29 mouse cellular contexts compared by ENCODE assay signal in genomic region chr16:46122238-46122637, GRCm38 (mm10). TPM values are rescaled to one million over a fixed set of nuclear protein-coding genes. Genes with fewer than 3 reads are reported as not detected.
DNase-seq lines count a peak whose midpoint lies in the region; ATAC-seq and TF ChIP-seq lines count a peak whose summit lies in the region.
"Had no signal": no experiment of that assay in that cellular context is flagged by ENCODE, and none has a peak within 500 bp of the region (broad histone marks: within the 10 kb centered on the region; RNA-seq: fewer than 3 reads in every experiment).

No protein-coding gene starts in this region.

- H3K4me3 ChIP-seq in kidney, embryonic 14.5 days (ENCODE audit: low read length): no peak overlapping the region
- H3K4me3 ChIP-seq in kidney, postnatal 0 days (replicated peaks; ENCODE audit: low read depth, low read length): no peak overlapping the region
- no peak overlapping the region for H3K4me3 ChIP-seq in intestine, embryonic 16.5 days (ENCODE audit: low read length)
- no peak overlapping the region for H3K4me3 ChIP-seq in midbrain, embryonic 13.5 days (replicated peaks)
- H3K4me3 ChIP-seq: embryonic facial prominence, embryonic 10.5 days; embryonic facial prominence, embryonic 13.5 days; erythroblast, embryonic 14.5 days; forebrain, embryonic 12.5 days; forebrain, embryonic 15.5 days; heart, embryonic 12.5 days; heart, embryonic 15.5 days; hindbrain, embryonic 10.5 days; hindbrain, embryonic 13.5 days had no signal

- no peak overlapping the region for H3K4me2 ChIP-seq in kidney, embryonic 14.5 days (replicated peaks; ENCODE audit: low read depth, low read length)
- H3K4me2 ChIP-seq in kidney, postnatal 0 days (ENCODE audit: low read length): no peak overlapping the region
- no peak overlapping the region for H3K4me2 ChIP-seq in intestine, embryonic 16.5 days (ENCODE audit: low read depth, low read length)
- H3K4me2 ChIP-seq in midbrain, embryonic 13.5 days (replicated peaks): no peak overlapping the region
- H3K4me2 ChIP-seq: embryonic facial prominence, embryonic 13.5 days; forebrain, embryonic 12.5 days; forebrain, embryonic 15.5 days; heart, embryonic 12.5 days; heart, embryonic 15.5 days; hindbrain, embryonic 13.5 days had no signal

- H3K27ac ChIP-seq in kidney, embryonic 14.5 days (ENCODE audit: low read depth, low read length): no peak overlapping the region
- H3K27ac ChIP-seq in kidney, postnatal 0 days: no peak overlapping the region
- no peak overlapping the region for H3K27ac ChIP-seq in intestine, embryonic 16.5 days (ENCODE audit: low read length)
- no peak overlapping the region for H3K27ac ChIP-seq in midbrain, embryonic 13.5 days
- H3K27ac ChIP-seq: embryonic facial prominence, embryonic 10.5 days; embryonic facial prominence, embryonic 13.5 days; forebrain, embryonic 12.5 days; forebrain, embryonic 15.5 days; heart, embryonic 15.5 days; hindbrain, embryonic 10.5 days; hindbrain, embryonic 13.5 days had no signal

- DNase-seq in kidney, postnatal 36 days: no peak
- DNase-seq in kidney, postnatal 0 days (ENCODE audit: low spot score): peak; percentile 47
- no peak for DNase-seq in kidney, adult 18-20 months
- DNase-seq in R1 (ENCODE audit: low read depth, low spot score): peak; percentile 48
- DNase-seq: adrenal gland, postnatal 14 days; cerebellum, adult 18-20 months; cerebellum, adult 9-10 months; cerebellum, postnatal 14 days; gastrocnemius, postnatal 25 days; heart, adult 18-20 months; heart, postnatal 10 days; heart, postnatal 36 days had no signal

- H3K36me3 ChIP-seq in kidney, embryonic 14.5 days (ENCODE audit: control insufficient read depth, insufficient read depth, low read length): no peaks in the 10 kb centered on the region
- H3K36me3 ChIP-seq in kidney, postnatal 0 days (ENCODE audit: insufficient read depth, low read length): no peaks in the 10 kb centered on the region
- no peaks in the 10 kb centered on the region for H3K36me3 ChIP-seq in intestine, embryonic 16.5 days (ENCODE audit: control insufficient read depth, insufficient read depth, low read length)
- no peaks in the 10 kb centered on the region for H3K36me3 ChIP-seq in midbrain, embryonic 13.5 days
- H3K36me3 ChIP-seq: embryonic facial prominence, embryonic 10.5 days; embryonic facial prominence, embryonic 13.5 days; forebrain, embryonic 12.5 days; forebrain, embryonic 15.5 days; heart, embryonic 12.5 days; heart, embryonic 15.5 days; hindbrain, embryonic 10.5 days; hindbrain, embryonic 13.5 days had no signal

- no peak for TF ChIP-seq CTCF in kidney, postnatal 0 days (IDR thresholded peaks at IDR 0.05; ENCODE audit: low read depth)

- H3K9me3 ChIP-seq in kidney, embryonic 14.5 days (ENCODE audit: control insufficient read depth, low read length): no peaks in the 10 kb centered on the region
- no peaks in the 10 kb centered on the region for H3K9me3 ChIP-seq in kidney, postnatal 0 days (replicated peaks; ENCODE audit: low read length)
- H3K9me3 ChIP-seq in intestine, embryonic 16.5 days (ENCODE audit: control insufficient read depth, low read length): no peaks in the 10 kb centered on the region
- no peaks in the 10 kb centered on the region for H3K9me3 ChIP-seq in midbrain, embryonic 13.5 days
- H3K9me3 ChIP-seq: embryonic facial prominence, embryonic 10.5 days; embryonic facial prominence, embryonic 13.5 days; forebrain, embryonic 12.5 days; forebrain, embryonic 15.5 days; heart, embryonic 12.5 days; heart, embryonic 15.5 days; hindbrain, embryonic 10.5 days; hindbrain, embryonic 13.5 days had no signal

- no peaks in the 10 kb centered on the region for H3K4me1 ChIP-seq in kidney, embryonic 14.5 days (ENCODE audit: control insufficient read depth, insufficient read depth, low read length)
- H3K4me1 ChIP-seq in kidney, postnatal 0 days (replicated peaks; ENCODE audit: insufficient read depth, low read length): no peaks in the 10 kb centered on the region
- peaks cover 8% of the 10 kb centered on the region; the same call in 1 of the 2 replicates for H3K4me1 ChIP-seq in intestine, embryonic 16.5 days (ENCODE audit: control insufficient read depth, insufficient read depth, low read length)
- H3K4me1 ChIP-seq in midbrain, embryonic 13.5 days (replicated peaks): no peaks in the 10 kb centered on the region
- H3K4me1 ChIP-seq: embryonic facial prominence, embryonic 10.5 days; embryonic facial prominence, embryonic 13.5 days; forebrain, embryonic 15.5 days; heart, embryonic 12.5 days; heart, embryonic 15.5 days had no signal

- no peaks in the 10 kb centered on the region for H3K27me3 ChIP-seq in kidney, embryonic 14.5 days (ENCODE audit: control insufficient read depth, insufficient read depth, low read length)
- H3K27me3 ChIP-seq in kidney, postnatal 0 days (ENCODE audit: insufficient read depth, low read length): no peaks in the 10 kb centered on the region
- H3K27me3 ChIP-seq in intestine, embryonic 16.5 days (replicated peaks; ENCODE audit: control insufficient read depth, insufficient read depth, low read length): no peaks in the 10 kb centered on the region
- H3K27me3 ChIP-seq in midbrain, embryonic 13.5 days: no peaks in the 10 kb centered on the region
- H3K27me3 ChIP-seq: embryonic facial prominence, embryonic 13.5 days; forebrain, embryonic 12.5 days; forebrain, embryonic 15.5 days; heart, embryonic 12.5 days; heart, embryonic 15.5 days; hindbrain, embryonic 13.5 days had no signal

- no peak overlapping the region for H3K9ac ChIP-seq in kidney, embryonic 14.5 days (ENCODE audit: low read depth, low read length)
- no peak overlapping the region for H3K9ac ChIP-seq in kidney, postnatal 0 days (ENCODE audit: low read depth, low read length)
- H3K9ac ChIP-seq in intestine, embryonic 16.5 days (ENCODE audit: low read depth, low read length): no peak overlapping the region
- no peak overlapping the region for H3K9ac ChIP-seq in midbrain, embryonic 13.5 days (replicated peaks)
- H3K9ac ChIP-seq: embryonic facial prominence, embryonic 13.5 days; forebrain, embryonic 12.5 days; forebrain, embryonic 15.5 days; heart, embryonic 12.5 days; heart, embryonic 15.5 days; hindbrain, embryonic 13.5 days had no signal

- ATAC-seq in kidney, embryonic 14.5 days (ENCODE audit: low FRiP score, low TSS enrichment): peak; percentile 46; the same call in 1 of the 2 replicates
- no peak for ATAC-seq in kidney, postnatal 0 days (replicated peaks; ENCODE audit: low FRiP score, low read depth)
- peak; percentile 60 for ATAC-seq in intestine, embryonic 16.5 days
- no peak for ATAC-seq in midbrain, embryonic 13.5 days
- no peak for ATAC-seq in megakaryocyte-erythroid progenitor cell, adult 5-6 weeks (replicated peaks; ENCODE audit: low FRiP score, low TSS enrichment, poor library complexity, severe bottlenecking)
- ATAC-seq: CD4-positive, CD25-positive, alpha-beta regulatory T cell, adult 4 months had no signal

RNA-seq across cellular contexts. Expression of gene Cd96, which starts 2.2 kb away (rescaled TPM):
- polyA plus RNA-seq in kidney, embryonic 14.5 days (2014; fragmentation: Nextera tagmentation; extraction: Ambion mirVana): 0.09 TPM in 1 of 2 replicates, not detected in the other
- not detected in 2 replicates for polyA plus RNA-seq in kidney, postnatal 0 days (2015; fragmentation: Nextera tagmentation; extraction: Ambion mirVana)
- 0.37 and 0.39 TPM in 2 replicates for polyA plus RNA-seq in intestine, embryonic 16.5 days (2015; fragmentation: Nextera tagmentation; extraction: Ambion mirVana)
- polyA plus RNA-seq in midbrain, embryonic 13.5 days (2015; fragmentation: Nextera tagmentation; extraction: Ambion mirVana): not detected in 2 replicates
- total RNA-seq in megakaryocyte-erythroid progenitor cell, adult 5-6 weeks (2014; fragmentation: Nextera tagmentation): 3.6 and 12.1 TPM in 2 replicates
- total RNA-seq in megakaryocyte-erythroid progenitor cell, adult 5-6 weeks (2017): 4.3 and 5.0 TPM in 2 replicates
- total RNA-seq: adrenal gland, adult 2 months; adrenal gland, postnatal 14 days; gastrocnemius, adult 8-10 months; gastrocnemius, postnatal 25 days; heart, postnatal 36 days had no signal
- polyA plus RNA-seq: C2C12; embryonic facial prominence, embryonic 13.5 days; erythroblast, embryonic 14.5 days; forebrain, embryonic 12.5 days; forebrain, embryonic 15.5 days; heart, embryonic 12.5 days; hindbrain, embryonic 10.5 days had no signal

RNA-seq across cellular contexts. Expression of gene Gm4737, which starts 32.6 kb away (rescaled TPM):
- 3.0 and 3.3 TPM in 2 replicates for polyA plus RNA-seq in kidney, embryonic 14.5 days (2014; fragmentation: Nextera tagmentation; extraction: Ambion mirVana)
- 3.5 and 4.1 TPM in 2 replicates for polyA plus RNA-seq in kidney, postnatal 0 days (2015; fragmentation: Nextera tagmentation; extraction: Ambion mirVana)
- 3.3 and 4.5 TPM in 2 replicates for polyA plus RNA-seq in intestine, embryonic 16.5 days (2015; fragmentation: Nextera tagmentation; extraction: Ambion mirVana)
- polyA plus RNA-seq in midbrain, embryonic 13.5 days (2015; fragmentation: Nextera tagmentation; extraction: Ambion mirVana): 1.4 and 3.1 TPM in 2 replicates
- total RNA-seq in megakaryocyte-erythroid progenitor cell, adult 5-6 weeks (2014; fragmentation: Nextera tagmentation): 8.8 and 11.4 TPM in 2 replicates
- 11.7 and 14.8 TPM in 2 replicates for total RNA-seq in megakaryocyte-erythroid progenitor cell, adult 5-6 weeks (2017)

Comparison
In these comparisons a context has a peak if more than half of its experiments do, and no peak if none do; other contexts are left out.
1. ATAC-seq: peak in kidney, embryonic 14.5 days (single experiment) and intestine, embryonic 16.5 days (single experiment); none in kidney, postnatal 0 days (single experiment), midbrain, embryonic 13.5 days (single experiment) and megakaryocyte-erythroid progenitor cell, adult 5-6 weeks (single experiment).
2. DNase-seq: peak in kidney, postnatal 0 days (single experiment) and R1 (single experiment); none in kidney, postnatal 36 days (0 of 2) and kidney, adult 18-20 months (single experiment).